Mouse (Mus musculus) ES-Bruce4 (cell line): ENCODE results near the gene Tmem86b.

ENCODE experiments used
- CTCF ChIP-seq: IDR thresholded peaks from one replicate; pipeline ENCODE4 v1.8.1; 2011; ENCODE audit warnings: low read depth, low read length
- POLR2A ChIP-seq: IDR thresholded peaks from one replicate; pipeline ENCODE4 v1.8.1; 2011; ENCODE audit warnings: low read length; ENCODE audit not compliant: insufficient read depth

GRCm38 (mm10) chr7:4658912-4659551, 27.8 kb upstream of the Tmem86b start, which contains the start of gene Ppp6r1:
- TF ChIP-seq CTCF (no peak), POLR2A (peak; percentile 22)
